Mouse (Mus musculus) CH12F3 (cell line): ENCODE results near the gene Setdb1.

Experiments
- in situ Hi-C: fragments of 300-500 bp; cut with MboI; formaldehyde crosslinking; loops from 2 replicates; pipeline ENCODE4 v1.14.3; 2020; ENCODE audit warnings: low sequenced_read_pairs

The Setdb1 gene

GRCm38 (mm10) chr3:95294718-95295117 lies 62.3 kb downstream of the Setdb1 start:
- in situ Hi-C loops: no loop called here

GRCm38 (mm10) chr3:95294316-95294715 lies 62.7 kb downstream of the Setdb1 start:
- in situ Hi-C loops: no loop called here

GRCm38 (mm10) chr3:95293537-95293936 lies 63.5 kb downstream of the Setdb1 start:
- in situ Hi-C loops: no loop called here

- in situ Hi-C loops: no loop called here
These were observed 64.1 kb downstream of the Setdb1 start for GRCm38 (mm10) chr3:95292899-95293298.

GRCm38 (mm10) chr3:95291041-95291440 lies 66.0 kb downstream of the Setdb1 start:
- in situ Hi-C loops: no loop called here

GRCm38 (mm10) chr3:95290156-95290555 lies 66.8 kb downstream of the Setdb1 start:
- in situ Hi-C loops: no loop called here

- in situ Hi-C loops: no loop called here
These were observed 67.6 kb downstream of the Setdb1 start for GRCm38 (mm10) chr3:95289419-95289818.

GRCm38 (mm10) chr3:95287541-95287940 lies 69.5 kb downstream of the Setdb1 start:
- in situ Hi-C loops: no loop called here

GRCm38 (mm10) chr3:95286510-95286909 lies 70.5 kb downstream of the Setdb1 start:
- in situ Hi-C loops: no loop called here

GRCm38 (mm10) chr3:95286011-95286410 lies 71.0 kb downstream of the Setdb1 start:
- in situ Hi-C loops: no loop called here

- in situ Hi-C loops: no loop called here
These were observed 71.6 kb downstream of the Setdb1 start for GRCm38 (mm10) chr3:95285390-95285789.

- in situ Hi-C loops: no loop called here
These were observed 72.3 kb downstream of the Setdb1 start for GRCm38 (mm10) chr3:95284501-95285281.

GRCm38 (mm10) chr3:95284062-95284461 lies 72.9 kb downstream of the Setdb1 start:
- in situ Hi-C loops: no loop called here

- in situ Hi-C loops: no loop called here
These were observed 73.4 kb downstream of the Setdb1 start for GRCm38 (mm10) chr3:95283589-95283941.

- in situ Hi-C loops: no loop called here
These were observed 74.0 kb downstream of the Setdb1 start for GRCm38 (mm10) chr3:95282865-95283588.

GRCm38 (mm10) chr3:95282381-95282864 lies 74.6 kb downstream of the Setdb1 start:
- in situ Hi-C loops: no loop called here

- in situ Hi-C loops: no loop called here
These were observed 75.5 kb downstream of the Setdb1 start, which contains the start of the genes Mindy1 and Prune1 for GRCm38 (mm10) chr3:95281216-95282126. TSS of gene Mindy1 (plus strand) at chr3:95281345. TSS of gene Prune1 (minus strand) at chr3:95282076.

- in situ Hi-C loops: no loop called here
These were observed 76.3 kb downstream of the Setdb1 start for GRCm38 (mm10) chr3:95280747-95281146.

- in situ Hi-C loops: no loop called here
These were observed 79.9 kb downstream of the Setdb1 start for GRCm38 (mm10) chr3:95277149-95277551.

- in situ Hi-C loops: no loop called here
These were observed 80.5 kb downstream of the Setdb1 start for GRCm38 (mm10) chr3:95276428-95276934.

- in situ Hi-C loops: no loop called here
These were observed 81.8 kb downstream of the Setdb1 start for GRCm38 (mm10) chr3:95275161-95275560.
